Mouse (Mus musculus) MEL (cell line): ENCODE measurements around the gene Nfia.

Experiments used
- CHD1 ChIP-seq: IDR thresholded peaks from 2 replicates; pipeline ENCODE4 v1.6.1; 2012; ENCODE audit warnings: low read depth, mild to moderate bottlenecking, inconsistent platforms, low read length, improper control_type of control experiment
- CHD2 ChIP-seq: IDR thresholded peaks from 2 replicates; pipeline ENCODE4 v1.6.1; 2011; ENCODE audit warnings: low read length, improper control_type of control experiment
- CTCF ChIP-seq, 3 experiments: IDR thresholded peaks in 2 of 3; conservative IDR thresholded peaks in 1 of 3; 2 replicates each; pipeline ENCODE4 v1.5.1; 2011 to 2012; ENCODE audit warnings: low read length in 3 of 3, low read depth in 2 of 3, mild to moderate bottlenecking in 2 of 3, improper control_type of control experiment in 1 of 3, inconsistent platforms in 1 of 3, mixed read lengths in 1 of 3, moderate library complexity in 1 of 3; ENCODE audit not compliant: control insufficient read depth in 1 of 3, insufficient read depth in 1 of 3, poor library complexity in 1 of 3, severe bottlenecking in 1 of 3
- E2F4 ChIP-seq: IDR thresholded peaks from 2 replicates; pipeline ENCODE4 v1.6.1; 2011; ENCODE audit warnings: low read depth, low read length, improper control_type of control experiment, borderline replicate concordance
- ELF1 ChIP-seq: IDR thresholded peaks from 2 replicates; pipeline ENCODE4 v1.6.1; 2014; ENCODE audit warnings: low read depth, mild to moderate bottlenecking, inconsistent platforms, low read length, improper control_type of control experiment, moderate library complexity
- EP300 ChIP-seq, 2 experiments: IDR thresholded peaks; 2 replicates each; pipeline ENCODE4 v1.6.1; 2011; ENCODE audit warnings: improper control_type of control experiment in 2 of 2, low read length in 2 of 2, low read depth in 1 of 2, mild to moderate bottlenecking in 1 of 2
- GATA1 ChIP-seq: IDR thresholded peaks from 2 replicates; pipeline ENCODE4 v1.6.1; 2011; ENCODE audit warnings: low read depth, low read length, improper control_type of control experiment
- MAX ChIP-seq: IDR thresholded peaks from 2 replicates; pipeline ENCODE4 v1.6.1; 2011; ENCODE audit warnings: low read length, improper control_type of control experiment
- MYC ChIP-seq: IDR thresholded peaks from 2 replicates; pipeline ENCODE4 v1.6.1; 2011; ENCODE audit warnings: low read depth, mild to moderate bottlenecking, low read length, improper control_type of control experiment, moderate library complexity
- POLR2A ChIP-seq, 2 experiments: IDR thresholded peaks; 2 replicates each; pipeline ENCODE4 v1.6.1; 2011 to 2012; ENCODE audit warnings: low read length in 2 of 2, mild to moderate bottlenecking in 2 of 2, control low read depth in 1 of 2, improper control_type of control experiment in 1 of 2, low read depth in 1 of 2, moderate library complexity in 1 of 2; ENCODE audit not compliant: control insufficient read depth in 1 of 2, insufficient read depth in 1 of 2, poor library complexity in 1 of 2
- RAD21 ChIP-seq: IDR thresholded peaks from 2 replicates; pipeline ENCODE4 v1.6.1; 2011; ENCODE audit warnings: mild to moderate bottlenecking, low read depth, low read length, improper control_type of control experiment
- TCF12 ChIP-seq: IDR thresholded peaks from 2 replicates; pipeline ENCODE4 v1.6.1; 2014; ENCODE audit warnings: low read depth, mild to moderate bottlenecking, inconsistent platforms, low read length, improper control_type of control experiment, moderate library complexity
- USF1 ChIP-seq: IDR thresholded peaks from 2 replicates; pipeline ENCODE4 v1.6.1; 2014; ENCODE audit warnings: low read depth, mild to moderate bottlenecking, inconsistent platforms, low read length, improper control_type of control experiment, moderate library complexity
- ZNF384 ChIP-seq: IDR thresholded peaks from 2 replicates; pipeline ENCODE4 v1.6.1; 2012; ENCODE audit warnings: low read depth, mild to moderate bottlenecking, inconsistent platforms, low read length, improper control_type of control experiment

DNA sequence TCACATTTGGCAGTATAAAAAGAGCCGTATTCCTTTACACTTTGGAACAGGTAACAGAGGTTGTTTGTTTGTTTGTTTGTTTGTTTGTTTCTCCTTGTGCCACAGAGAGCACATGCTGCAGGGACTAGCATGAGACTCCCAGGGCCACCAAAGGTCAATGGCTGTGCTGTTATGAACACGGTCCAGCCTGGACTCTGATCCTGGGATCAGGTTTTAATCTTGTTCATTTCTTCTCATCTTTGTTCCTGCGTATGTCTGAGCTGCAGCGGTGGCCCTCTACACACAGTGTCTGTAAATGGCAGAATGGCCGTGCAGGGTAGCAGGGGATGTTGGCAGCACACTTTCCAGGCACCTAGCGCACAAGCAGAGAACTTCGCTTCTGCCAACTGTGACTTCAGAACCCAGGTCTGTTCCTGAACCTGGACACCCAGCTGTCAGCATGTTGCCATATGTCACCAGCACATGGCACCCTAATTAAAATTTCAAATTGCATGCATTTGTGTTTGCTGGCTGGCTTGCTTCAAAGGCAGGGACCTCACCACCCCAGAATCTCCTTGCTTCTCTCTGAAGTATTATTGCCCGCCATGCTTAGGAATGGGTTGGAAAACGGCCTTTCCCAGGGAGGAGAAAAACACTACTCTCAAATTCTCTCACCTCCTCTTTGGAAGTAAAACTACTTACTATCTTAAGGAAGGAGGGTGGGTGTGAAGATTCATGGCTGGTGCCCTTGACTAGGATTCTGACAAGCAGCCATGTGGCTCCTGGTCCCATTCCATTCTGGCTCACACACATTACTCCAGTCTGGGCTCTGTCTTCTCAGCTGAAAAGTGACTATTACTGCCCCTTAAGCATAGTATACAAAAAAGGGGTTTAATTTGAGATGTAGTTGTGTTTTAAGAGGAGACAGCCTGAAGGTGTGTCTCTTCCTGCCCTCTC is 107.9 kb downstream of the Nfia start:
- TF ChIP-seq CTCF (IDR thresholded peaks at IDR 0.05 in 2 of 3, conservative IDR thresholded peaks at IDR 0.05 in 1 of 3; ENCODE audit: control insufficient read depth in 1 of 3, insufficient read depth in 1 of 3, low read depth in 2 of 3, low read length in 3 of 3, poor library complexity in 1 of 3, severe bottlenecking in 1 of 3) (no peak), MYC (no peak), CHD1 (no peak), POLR2A (IDR thresholded peaks at IDR 0.05; ENCODE audit: control insufficient read depth in 1 of 2, insufficient read depth in 1 of 2, low read depth in 1 of 2, low read length in 2 of 2, poor library complexity in 1 of 2) (no peak), GATA1 (no peak), EP300 (IDR thresholded peaks at IDR 0.05; ENCODE audit: low read depth in 1 of 2, low read length in 2 of 2) (no peak), MAX (no peak), ELF1 (no peak), TCF12 (no peak), E2F4 (no peak), CHD2 (no peak), USF1 (no peak), RAD21 (no peak), ZNF384 (no peak)
